Mouse (Mus musculus) NIH3T3 (cell line): ENCODE results near the gene Xlr.
A peak's percentile ranks its signal among the peaks of the same experiment; 100 is the strongest.

Experiments used
- DNase-seq: peaks from one replicate; pipeline ENCODE4 v3.0.0-alpha.2; 2012; ENCODE audit warnings: low read depth

Xlr gene

DNA sequence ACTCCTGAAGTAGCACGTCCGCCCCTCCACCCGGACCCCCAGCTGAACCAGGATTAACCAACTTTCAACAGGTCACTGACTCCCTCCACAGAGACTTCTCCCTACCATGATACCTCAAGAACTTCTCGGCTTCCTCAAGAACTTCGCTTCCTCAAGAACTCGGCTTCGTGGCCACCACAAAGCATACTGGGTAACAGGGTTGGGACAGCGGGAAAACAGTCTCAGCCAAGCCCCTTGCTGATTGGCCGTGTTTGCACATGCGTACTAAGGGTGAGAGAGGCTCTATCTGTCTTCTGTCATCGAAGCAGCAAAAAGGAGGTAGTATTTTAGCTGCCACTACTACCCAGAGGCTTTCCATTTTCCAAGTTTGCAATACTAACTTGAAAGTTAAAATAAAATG, at the start of gene Xlr:
Gene Xlr, minus strand, starts transcription at position 188 of the 400 bp plus-strand sequence.
- peak; percentile 67 for DNase-seq

DNA sequence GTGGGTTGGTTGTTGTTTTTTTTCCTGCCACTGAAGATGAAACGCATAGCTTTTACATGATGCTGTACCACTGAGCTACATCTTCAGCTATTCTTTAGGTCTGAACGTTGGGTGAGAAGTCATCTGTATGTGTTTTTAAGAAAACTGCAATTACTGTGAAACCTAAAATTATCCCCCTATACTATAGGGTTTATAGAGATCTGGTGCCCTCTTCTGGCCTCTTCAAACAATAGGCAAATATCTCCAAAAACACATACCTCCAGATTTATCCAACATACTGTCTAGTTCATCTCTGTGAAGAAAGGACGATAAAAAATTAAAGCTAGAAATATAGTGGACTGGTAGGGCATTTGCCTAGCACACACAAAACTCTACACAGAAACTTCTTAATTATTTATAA, 1.6 kb upstream of the Xlr start:
- DNase-seq, result peak; percentile 59

DNA sequence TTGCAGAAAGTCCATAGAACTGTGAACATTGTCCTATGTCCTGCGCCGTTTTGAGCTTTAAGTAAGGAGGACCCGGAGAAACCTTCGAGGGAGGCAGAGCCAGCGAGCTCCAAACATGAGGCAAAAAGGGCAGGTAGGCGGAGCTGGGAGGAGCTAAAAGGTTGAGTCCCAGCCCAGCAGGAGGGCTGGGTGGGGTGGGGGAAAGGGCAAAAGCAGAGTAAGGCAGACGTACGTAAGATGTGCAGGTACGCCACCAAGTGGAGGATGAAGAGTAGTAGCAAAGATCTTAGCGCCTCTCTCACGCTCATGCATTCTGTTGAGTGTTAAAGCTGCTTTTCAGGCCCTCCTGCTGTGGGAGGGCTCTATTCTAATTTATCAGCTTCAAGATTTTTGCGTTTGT, 21.2 kb downstream of the Xlr start, which contains the start of gene Zfp36l3:
Gene Zfp36l3, minus strand, starts transcription at position 119 of the 400 bp plus-strand sequence.
- no peak for DNase-seq

DNA sequence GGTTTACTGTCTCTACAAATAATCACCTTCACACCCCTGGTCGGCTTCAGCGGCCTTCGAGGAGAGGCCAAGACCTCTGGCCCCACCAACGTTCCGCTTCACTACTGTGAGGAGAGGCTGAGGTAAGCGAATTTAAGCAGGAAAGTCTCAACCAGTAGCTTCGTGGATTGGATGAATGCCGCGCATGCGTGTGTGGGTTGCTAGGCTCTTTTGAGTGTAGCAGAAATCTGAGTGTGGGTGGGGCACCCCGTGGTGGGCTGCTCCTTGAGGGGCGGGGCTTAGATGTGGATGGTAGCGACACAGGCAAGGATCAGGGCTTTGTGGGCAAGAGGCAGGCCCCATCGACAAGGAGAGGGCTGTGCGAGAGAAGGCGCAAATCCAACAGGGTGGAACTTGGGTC, 39.8 kb downstream of the Xlr start, which contains the start of gene 1700013H16Rik:
Gene 1700013H16Rik, minus strand, starts transcription at position 96 of the 400 bp plus-strand sequence.
- DNase-seq, result no peak

DNA sequence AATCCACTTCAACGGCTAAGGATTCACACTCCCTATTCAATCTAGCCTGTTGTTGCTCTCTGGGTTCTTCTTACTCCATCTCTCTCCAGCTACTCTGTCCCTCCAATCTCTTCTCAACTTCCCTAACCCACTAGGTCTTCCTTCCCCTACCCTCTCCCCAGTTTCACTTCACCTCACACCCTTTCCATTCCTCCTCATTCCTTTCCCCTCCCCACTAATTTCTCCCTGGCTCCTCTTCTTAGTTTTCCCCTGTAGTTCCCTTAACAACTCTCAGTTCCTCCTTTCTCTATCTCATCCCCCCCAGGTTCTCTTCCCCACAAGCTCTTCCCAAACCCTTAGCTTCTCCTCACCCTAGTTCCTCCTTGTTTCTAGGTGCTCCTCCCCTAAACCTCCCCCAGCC, 44.7 kb downstream of the Xlr start:
- no peak for DNase-seq

DNA sequence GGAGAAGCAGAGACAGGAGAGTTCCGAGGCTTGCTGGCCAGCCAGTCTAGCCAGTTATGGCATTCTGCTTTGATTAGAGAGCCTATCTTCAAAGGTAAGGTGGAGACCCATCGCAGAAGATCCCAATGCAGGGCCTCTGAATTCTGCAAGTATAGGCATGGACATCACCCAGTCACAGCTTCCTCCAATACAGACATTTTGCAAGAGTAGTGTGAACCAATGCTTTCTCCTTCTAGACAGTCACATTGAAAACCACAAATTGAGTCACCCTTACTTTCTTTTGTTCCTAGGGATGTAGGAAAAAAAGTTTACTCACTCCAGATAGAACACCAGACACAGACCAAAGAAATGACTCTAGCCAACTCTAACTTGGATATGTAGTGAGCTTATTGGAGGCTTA, 68.5 kb downstream of the Xlr start:
- no peak for DNase-seq
